Mouse (Mus musculus) myocyte (in vitro differentiated cells): ENCODE measurements around the gene Aldh3a2.

Experiments
- CEBPB ChIP-seq: IDR thresholded peaks from 2 replicates; pipeline ENCODE4 v1.6.1; 2011; ENCODE audit warnings: mild to moderate bottlenecking, moderate library complexity; ENCODE audit not compliant: poor library complexity, insufficient read depth, severe bottlenecking
- MAX ChIP-seq: IDR thresholded peaks from one replicate; pipeline ENCODE4 v1.6.1; 2011; ENCODE audit warnings: low read depth, mild to moderate bottlenecking, control low read depth
- MYOD1 ChIP-seq, 3 experiments: IDR thresholded peaks; one replicate each; pipeline ENCODE4 v1.6.1; 2011; ENCODE audit warnings: control low read depth in 2 of 3, low read depth in 2 of 3, mild to moderate bottlenecking in 2 of 3, moderate library complexity in 1 of 3; ENCODE audit not compliant: insufficient read length in 2 of 3, control insufficient read depth in 1 of 3
- MYOG ChIP-seq, 3 experiments: IDR thresholded peaks; one replicate each; pipeline ENCODE4 v1.6.1; 2011; ENCODE audit warnings: control low read depth in 2 of 3, low read depth in 2 of 3, mild to moderate bottlenecking in 2 of 3; ENCODE audit not compliant: insufficient read length in 2 of 3, control insufficient read depth in 1 of 3, insufficient read depth in 1 of 3
- POLR2A ChIP-seq: IDR thresholded peaks from one replicate; pipeline ENCODE4 v1.6.1; 2011; ENCODE audit warnings: low read depth, mild to moderate bottlenecking, control low read depth, moderate library complexity; ENCODE audit not compliant: insufficient read length
- TCF12 ChIP-seq: IDR thresholded peaks from one replicate; pipeline ENCODE4 v1.6.1; 2011; ENCODE audit warnings: mild to moderate bottlenecking, control low read depth; ENCODE audit not compliant: poor library complexity, insufficient read depth, severe bottlenecking
- USF1 ChIP-seq: IDR thresholded peaks from one replicate; pipeline ENCODE4 v1.6.1; 2011; ENCODE audit warnings: low read depth, mild to moderate bottlenecking, control low read depth, moderate library complexity

GRCm38 (mm10) chr11:61305377-61305776, 38.1 kb upstream of the Aldh3a2 start:
- no peak for TF ChIP-seq POLR2A
- no peak for TF ChIP-seq MYOG (IDR thresholded peaks at IDR 0.05; ENCODE audit: control insufficient read depth in 1 of 3, insufficient read depth in 1 of 3, insufficient read length in 2 of 3, low read depth in 2 of 3)
- TF ChIP-seq MAX = no peak
- TF ChIP-seq USF1 = no peak
- no peak for TF ChIP-seq CEBPB
- no peak for TF ChIP-seq TCF12
- no peak for TF ChIP-seq MYOD1 (IDR thresholded peaks at IDR 0.05; ENCODE audit: control insufficient read depth in 1 of 3, insufficient read length in 2 of 3, low read depth in 2 of 3)
